Mouse (Mus musculus): Measurements from ENCODE around the gene Pomt1. TPM values are rescaled to one million over a fixed set of nuclear protein-coding genes. Genes with fewer than 3 reads are reported as not detected.

The Pomt1 gene
- total RNA-seq, 2 experiments from 2014 or later: 11.7 to 13.4 TPM

- intact Hi-C loops (cut with DNase I): no loop called here
- no peak for DNase-seq
These were observed 16.4 kb upstream of the Pomt1 start for GRCm38 (mm10) chr2:32220021-32220420.

GRCm38 (mm10) chr2:32220969-32221368 lies 15.4 kb upstream of the Pomt1 start:
- no peak for DNase-seq
- intact Hi-C loops (cut with DNase I): no loop called here

- intact Hi-C loops (cut with DNase I): no loop called here
- no peak for DNase-seq
These were observed 14.8 kb upstream of the Pomt1 start for GRCm38 (mm10) chr2:32221577-32221976.

- intact Hi-C loops (cut with DNase I): no loop called here
- no peak for DNase-seq
These were observed 14.3 kb upstream of the Pomt1 start for GRCm38 (mm10) chr2:32222057-32222456.

- intact Hi-C loops (cut with DNase I): no loop called here
- DNase-seq: no peak
These were observed 957 bp upstream of the Pomt1 start for GRCm38 (mm10) chr2:32235433-32235832.

GRCm38 (mm10) chr2:32236760-32237487 lies 534 bp downstream of the Pomt1 start:
- intact Hi-C loops (cut with DNase I): loop anchor here (2.0 kb wide), 1 partner anchor 46 kb away; no protein-coding TSS in a partner anchor
- peak; percentile 42 to 50 for DNase-seq

GRCm38 (mm10) chr2:32237571-32237970 lies 1.2 kb downstream of the Pomt1 start:
- intact Hi-C loops (cut with DNase I): loop anchor here (2.0 kb wide), 1 partner anchor 45 kb away; no protein-coding TSS in a partner anchor
- no peak for DNase-seq

GRCm38 (mm10) chr2:32238708-32239435 lies 2.5 kb downstream of the Pomt1 start:
- intact Hi-C loops (cut with DNase I): no loop called here
- no peak for DNase-seq

GRCm38 (mm10) chr2:32240591-32240990 lies 4.2 kb downstream of the Pomt1 start:
- no peak for DNase-seq
- intact Hi-C loops (cut with DNase I): no loop called here

GRCm38 (mm10) chr2:32242986-32243385 lies 6.6 kb downstream of the Pomt1 start:
- intact Hi-C loops (cut with DNase I): no loop called here
- DNase-seq: no peak

- intact Hi-C loops (cut with DNase I): no loop called here
- DNase-seq: no peak
These were observed 10.4 kb downstream of the Pomt1 start for GRCm38 (mm10) chr2:32246741-32247140.

- peak in 1 of 2 experiments; percentile 48 for DNase-seq
- intact Hi-C loops (cut with DNase I): no loop called here
These were observed 12.3 kb downstream of the Pomt1 start for GRCm38 (mm10) chr2:32248377-32249361.

- intact Hi-C loops (cut with DNase I): no loop called here
- DNase-seq: no peak
These were observed 15.6 kb downstream of the Pomt1 start for GRCm38 (mm10) chr2:32251791-32252527.

- DNase-seq: no peak
- intact Hi-C loops (cut with DNase I): no loop called here
These were observed 16.3 kb downstream of the Pomt1 start for GRCm38 (mm10) chr2:32252658-32253057.

- intact Hi-C loops (cut with DNase I): no loop called here
- DNase-seq: no peak
These were observed 17.0 kb downstream of the Pomt1 start for GRCm38 (mm10) chr2:32253352-32253751.

GRCm38 (mm10) chr2:32254563-32254962 lies 18.2 kb downstream of the Pomt1 start:
- no peak for DNase-seq
- intact Hi-C loops (cut with DNase I): no loop called here

GRCm38 (mm10) chr2:32256273-32256672 lies 19.9 kb downstream of the Pomt1 start:
- DNase-seq: no peak
- intact Hi-C loops (cut with DNase I): no loop called here

GRCm38 (mm10) chr2:32258887-32259533 lies 22.6 kb downstream of the Pomt1 start:
- no peak for DNase-seq
- intact Hi-C loops (cut with DNase I): no loop called here

GRCm38 (mm10) chr2:32259657-32260417 lies 23.4 kb downstream of the Pomt1 start, which contains the start of gene Uck1:
Uck1 (minus strand) TSS chr2:32260159.
- intact Hi-C loops (cut with DNase I): no loop called here
- DNase-seq: peak; percentile 88 to 89
